Mouse (Mus musculus): ENCODE data around the gene Zfp287. TPM values are rescaled to one million over a fixed set of nuclear protein-coding genes. Genes with fewer than 3 reads are reported as not detected.

The Zfp287 gene
- polyA plus RNA-seq, 1 experiment from 2014 or later = 2.4 TPM

- Histone ChIP-seq H3K79me2 (ENCODE audit: inconsistent target) (no peaks in the 10 kb centered on the region), H3K36me3 (ENCODE audit: inconsistent target) (no peaks in the 10 kb centered on the region), H3K27ac (no peak overlapping the region), H3K4me3 (ENCODE audit: inconsistent target) (no peak overlapping the region)
- 84% methylated on average over 10 of the region's 10 CpGs for WGBS (ENCODE audit: missing documents)
Measured at GRCm38 (mm10) chr11:62742261-62742957, 10.7 kb upstream of the Zfp287 start.

GRCm38 (mm10) chr11:62741186-62741585, 9.5 kb upstream of the Zfp287 start:
- Histone ChIP-seq H3K27ac (no peak overlapping the region), H3K79me2 (ENCODE audit: inconsistent target) (no peaks in the 10 kb centered on the region), H3K36me3 (ENCODE audit: inconsistent target) (no peaks in the 10 kb centered on the region), H3K4me3 (ENCODE audit: inconsistent target) (no peak overlapping the region)
- WGBS (ENCODE audit: missing documents) = 75% methylated on average over 2 of the region's 2 CpGs

- Histone ChIP-seq H3K36me3 (ENCODE audit: inconsistent target) (no peaks in the 10 kb centered on the region), H3K79me2 (ENCODE audit: inconsistent target) (no peaks in the 10 kb centered on the region), H3K27ac (no peak overlapping the region), H3K4me3 (ENCODE audit: inconsistent target) (no peak overlapping the region)
- 40% methylated on average over 3 of the region's 3 CpGs for WGBS (ENCODE audit: missing documents)
Measured at GRCm38 (mm10) chr11:62732665-62733064, 960 bp upstream of the Zfp287 start.

GRCm38 (mm10) chr11:62732022-62732387, 300 bp upstream of the Zfp287 start:
- H3K4me3 ChIP-seq (ENCODE audit: inconsistent target) = peak overlapping the region; percentile 39; the same call in 1 of the 2 replicates
- WGBS (ENCODE audit: missing documents) = 31% methylated on average over 5 of the region's 5 CpGs
- no peak overlapping the region for H3K27ac ChIP-seq
- no peaks in the 10 kb centered on the region for H3K79me2 ChIP-seq (ENCODE audit: inconsistent target)
- 0 out of 2 replicates have a peak, but pooled peaks cover 4% of the 10 kb centered on the region for H3K36me3 ChIP-seq (ENCODE audit: inconsistent target)

GRCm38 (mm10) chr11:62728276-62728675, 3.4 kb downstream of the Zfp287 start:
- Histone ChIP-seq H3K4me3 (ENCODE audit: inconsistent target) (no peak overlapping the region), H3K36me3 (ENCODE audit: inconsistent target) (peaks cover 11% of the 10 kb centered on the region; the same call in 1 of the 2 replicates), H3K79me2 (ENCODE audit: inconsistent target) (no peaks in the 10 kb centered on the region), H3K27ac (no peak overlapping the region)
- WGBS (ENCODE audit: missing documents) = 81% methylated on average over 7 of the region's 8 CpGs

- Histone ChIP-seq H3K27ac (no peak overlapping the region), H3K36me3 (ENCODE audit: inconsistent target) (0 out of 2 replicates have a peak, but pooled peaks cover 7% of the 10 kb centered on the region), H3K4me3 (ENCODE audit: inconsistent target) (no peak overlapping the region), H3K79me2 (ENCODE audit: inconsistent target) (no peaks in the 10 kb centered on the region)
- WGBS (ENCODE audit: missing documents) = 97% methylated on average over 5 of the region's 5 CpGs
Measured at GRCm38 (mm10) chr11:62710657-62711056, 21.0 kb downstream of the Zfp287 start.

- 89% methylated on average over 7 of the region's 7 CpGs for WGBS (ENCODE audit: missing documents)
Measured at GRCm38 (mm10) chr11:62708252-62708651, 23.5 kb downstream of the Zfp287 start.

GRCm38 (mm10) chr11:62706141-62706540, 25.6 kb downstream of the Zfp287 start:
- no peak overlapping the region for H3K4me3 ChIP-seq (ENCODE audit: inconsistent target)
- H3K27ac ChIP-seq = no peak overlapping the region
- H3K79me2 ChIP-seq (ENCODE audit: inconsistent target) = no peaks in the 10 kb centered on the region
- 79% methylated on average over 2 of the region's 2 CpGs for WGBS (ENCODE audit: missing documents)
- no peaks in the 10 kb centered on the region for H3K36me3 ChIP-seq (ENCODE audit: inconsistent target)

More at GRCm38 (mm10) chr11:62708252-62708651, 23.5 kb downstream of the Zfp287 start:
- no peaks in the 10 kb centered on the region for H3K79me2 ChIP-seq (ENCODE audit: inconsistent target)
- no peak overlapping the region for H3K27ac ChIP-seq
- no peaks in the 10 kb centered on the region for H3K36me3 ChIP-seq (ENCODE audit: inconsistent target)
- no peak overlapping the region for H3K4me3 ChIP-seq (ENCODE audit: inconsistent target)

GRCm38 (mm10) chr11:62701218-62701617, 30.5 kb downstream of the Zfp287 start:
- Histone ChIP-seq H3K36me3 (ENCODE audit: inconsistent target) (no peaks in the 10 kb centered on the region), H3K4me3 (ENCODE audit: inconsistent target) (no peak overlapping the region)
- 92% methylated on average over 1 of the region's 1 CpGs for WGBS (ENCODE audit: missing documents)

GRCm38 (mm10) chr11:62699749-62700148, 32.0 kb downstream of the Zfp287 start:
- 62% methylated on average over 4 of the region's 4 CpGs for WGBS (ENCODE audit: missing documents)
- H3K36me3 ChIP-seq (ENCODE audit: inconsistent target) = no peaks in the 10 kb centered on the region
- H3K27ac ChIP-seq = no peak overlapping the region
- no peaks in the 10 kb centered on the region for H3K79me2 ChIP-seq (ENCODE audit: inconsistent target)
- no peak overlapping the region for H3K4me3 ChIP-seq (ENCODE audit: inconsistent target)

More at GRCm38 (mm10) chr11:62701218-62701617, 30.5 kb downstream of the Zfp287 start:
- Histone ChIP-seq H3K27ac (no peak overlapping the region), H3K79me2 (ENCODE audit: inconsistent target) (no peaks in the 10 kb centered on the region)

GRCm38 (mm10) chr11:62695126-62695525, 36.6 kb downstream of the Zfp287 start:
- no peaks in the 10 kb centered on the region for H3K79me2 ChIP-seq (ENCODE audit: inconsistent target)
- H3K4me3 ChIP-seq (ENCODE audit: inconsistent target) = no peak overlapping the region
- no peak overlapping the region for H3K27ac ChIP-seq
- WGBS (ENCODE audit: missing documents) = 98% methylated on average over 8 of the region's 8 CpGs
- H3K36me3 ChIP-seq (ENCODE audit: inconsistent target) = no peaks in the 10 kb centered on the region

- no peaks in the 10 kb centered on the region for H3K36me3 ChIP-seq (ENCODE audit: inconsistent target)
- H3K27ac ChIP-seq = no peak overlapping the region
- WGBS (ENCODE audit: missing documents) = 13% methylated on average over 7 of the region's 11 CpGs
- no peaks in the 10 kb centered on the region for H3K79me2 ChIP-seq (ENCODE audit: inconsistent target)
- no peak overlapping the region for H3K4me3 ChIP-seq (ENCODE audit: inconsistent target)
Measured at GRCm38 (mm10) chr11:62693299-62694184, 38.2 kb downstream of the Zfp287 start.

- Histone ChIP-seq H3K27ac (no peak overlapping the region), H3K79me2 (ENCODE audit: inconsistent target) (no peaks in the 10 kb centered on the region), H3K4me3 (ENCODE audit: inconsistent target) (no peak overlapping the region), H3K36me3 (ENCODE audit: inconsistent target) (no peaks in the 10 kb centered on the region)
- 91% methylated on average over 3 of the region's 3 CpGs for WGBS (ENCODE audit: missing documents)
Measured at GRCm38 (mm10) chr11:62691592-62691991, 40.1 kb downstream of the Zfp287 start.

- H3K27ac ChIP-seq = no peak overlapping the region
- 66% methylated on average over 3 of the region's 4 CpGs for WGBS (ENCODE audit: missing documents)
- H3K4me3 ChIP-seq (ENCODE audit: inconsistent target) = no peak overlapping the region
- H3K36me3 ChIP-seq (ENCODE audit: inconsistent target) = no peaks in the 10 kb centered on the region
- no peaks in the 10 kb centered on the region for H3K79me2 ChIP-seq (ENCODE audit: inconsistent target)
Measured at GRCm38 (mm10) chr11:62679954-62680353, 51.8 kb downstream of the Zfp287 start.

GRCm38 (mm10) chr11:62678778-62679354, 52.8 kb downstream of the Zfp287 start:
- Histone ChIP-seq H3K4me3 (ENCODE audit: inconsistent target) (no peak overlapping the region), H3K36me3 (ENCODE audit: inconsistent target) (no peaks in the 10 kb centered on the region), H3K27ac (no peak overlapping the region), H3K79me2 (ENCODE audit: inconsistent target) (no peaks in the 10 kb centered on the region)
- 81% methylated on average over 7 of the region's 7 CpGs for WGBS (ENCODE audit: missing documents)

Measured in macrophage (primary cell).